Mouse (Mus musculus): ENCODE results near the gene Zdhhc18. TPM values are rescaled to one million over a fixed set of nuclear protein-coding genes. Genes with fewer than 3 reads are reported as not detected.

Gene Zdhhc18
- total and polyA plus RNA-seq, 3 experiments: 6.7 to 15.6 TPM; not detected in 1

DNA sequence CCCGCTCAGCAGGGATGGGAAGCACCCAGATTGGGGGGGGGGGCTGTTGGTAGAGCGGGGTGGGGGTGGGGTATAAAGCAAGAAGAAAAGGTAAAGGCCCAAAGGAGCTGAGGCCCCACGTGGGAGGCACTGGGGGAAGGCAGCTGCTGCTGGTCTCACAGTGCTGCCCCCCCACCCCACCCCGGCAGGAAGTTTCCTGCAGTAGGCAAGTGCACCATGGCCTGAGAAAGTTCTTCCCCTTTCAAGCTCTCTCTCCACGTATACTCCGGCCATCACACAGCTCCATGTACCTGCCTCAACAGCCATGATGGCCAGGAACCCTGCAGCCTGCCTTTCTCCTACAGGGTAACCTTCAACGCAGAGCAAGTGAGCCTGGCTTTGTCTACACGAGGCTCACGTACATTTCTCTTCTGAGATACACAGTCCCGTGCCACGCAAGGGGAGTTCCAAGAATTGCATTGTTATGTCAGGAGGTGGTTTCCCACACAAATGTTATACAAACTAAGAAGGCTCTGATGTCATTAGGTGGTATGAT lies 27.7 kb downstream of the Zdhhc18 start:
- Histone ChIP-seq H3K27ac (ENCODE audit: control insufficient read depth, low read depth, low read length) (no peak overlapping the region), H3K9ac (ENCODE audit: control insufficient read depth, low read depth, low read length, poor library complexity, severe bottlenecking) (no peak overlapping the region), H3K4me1 (ENCODE audit: control insufficient read depth in 1 of 2, insufficient read depth in 2 of 2, low read length in 2 of 2) (no peaks in the 10 kb centered on the region), H3K36me3 (ENCODE audit: control insufficient read depth in 1 of 2, insufficient read depth in 2 of 2, low read length in 2 of 2) (no peaks in the 10 kb centered on the region; a peak in 1 of 4 replicates), H3K79me2 (ENCODE audit: control insufficient read depth, insufficient read depth, low read length, poor library complexity) (no peaks in the 10 kb centered on the region), H3K9me3 (replicated peaks; ENCODE audit: insufficient read depth, low read length) (no peaks in the 10 kb centered on the region), H3K27me3 (ENCODE audit: control insufficient read depth in 1 of 2, insufficient read depth in 2 of 2, low read length in 2 of 2) (no peaks in the 10 kb centered on the region), H3K4me3 (ENCODE audit: control insufficient read depth in 1 of 2, insufficient read depth in 1 of 2, low read depth in 2 of 2, low read length in 2 of 2) (no peak overlapping the region)
- no peak for DNase-seq (ENCODE audit: low read depth, low spot score)
- TF ChIP-seq USF2 (IDR thresholded peaks at IDR 0.05; ENCODE audit: borderline replicate concordance in 1 of 2, insufficient read depth in 1 of 2, low read depth in 1 of 2, low read length in 2 of 2): no peak
- no peak for TF ChIP-seq E2F4 (IDR thresholded peaks at IDR 0.05; ENCODE audit: borderline replicate concordance, low read depth, low read length)
- TF ChIP-seq MAZ (IDR thresholded peaks at IDR 0.05; ENCODE audit: low read depth, low read length): no peak
- TF ChIP-seq USF1 (IDR thresholded peaks at IDR 0.05; ENCODE audit: low read depth, low read length): no peak
- TF ChIP-seq JUND (IDR thresholded peaks at IDR 0.05; ENCODE audit: low read depth, low read length): no peak
- TF ChIP-seq MXI1 (IDR thresholded peaks at IDR 0.05; ENCODE audit: low read depth, low read length): no peak
- no peak for TF ChIP-seq MAFK (IDR thresholded peaks at IDR 0.05; ENCODE audit: borderline replicate concordance, low read depth, low read length)
- TF ChIP-seq NELFE (IDR thresholded peaks at IDR 0.05; ENCODE audit: low read depth, low read length): no peak

DNA sequence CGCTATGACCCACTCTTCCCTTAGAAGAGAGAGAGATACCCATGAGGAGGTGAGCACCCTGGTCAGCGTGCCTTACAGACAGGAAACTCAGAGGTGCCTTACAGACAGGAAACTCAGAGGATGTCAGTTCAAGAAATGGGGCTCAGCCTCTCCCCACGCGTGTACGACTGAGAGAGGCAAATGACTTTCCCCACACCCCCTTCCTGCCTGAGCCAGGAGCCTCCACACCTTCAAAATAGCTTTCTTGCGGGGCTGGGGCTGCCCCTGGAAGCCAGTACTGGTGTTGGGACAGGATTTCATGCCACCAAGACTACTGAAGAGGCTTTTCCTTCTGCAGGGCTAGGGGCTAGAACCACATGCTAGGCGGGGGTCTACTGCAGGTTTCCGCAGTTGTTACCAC lies 29.3 kb downstream of the Zdhhc18 start:
- Histone ChIP-seq H3K9me3 (replicated peaks; ENCODE audit: insufficient read depth, low read length) (no peaks in the 10 kb centered on the region), H3K4me3 (ENCODE audit: control insufficient read depth in 1 of 2, insufficient read depth in 1 of 2, low read depth in 2 of 2, low read length in 2 of 2) (no peak overlapping the region), H3K27me3 (ENCODE audit: control insufficient read depth in 1 of 2, insufficient read depth in 2 of 2, low read length in 2 of 2) (no peaks in the 10 kb centered on the region), H3K79me2 (ENCODE audit: control insufficient read depth, insufficient read depth, low read length, poor library complexity) (no peaks in the 10 kb centered on the region), H3K36me3 (ENCODE audit: control insufficient read depth in 1 of 2, insufficient read depth in 2 of 2, low read length in 2 of 2) (no peaks in the 10 kb centered on the region; a peak in 1 of 4 replicates), H3K27ac (ENCODE audit: control insufficient read depth, low read depth, low read length) (no peak overlapping the region), H3K9ac (ENCODE audit: control insufficient read depth, low read depth, low read length, poor library complexity, severe bottlenecking) (no peak overlapping the region), H3K4me1 (ENCODE audit: control insufficient read depth in 1 of 2, insufficient read depth in 2 of 2, low read length in 2 of 2) (no peaks in the 10 kb centered on the region)
- no peak for TF ChIP-seq ELF1 (IDR thresholded peaks at IDR 0.05; ENCODE audit: low read depth, low read length)
- TF ChIP-seq CHD1 (IDR thresholded peaks at IDR 0.05; ENCODE audit: low read depth, low read length): no peak
- TF ChIP-seq NELFE (IDR thresholded peaks at IDR 0.05; ENCODE audit: low read depth, low read length): no peak
- TF ChIP-seq USF2 (IDR thresholded peaks at IDR 0.05; ENCODE audit: borderline replicate concordance in 1 of 2, insufficient read depth in 1 of 2, low read depth in 1 of 2, low read length in 2 of 2): no peak
- no peak for TF ChIP-seq POLR2AphosphoS5 (IDR thresholded peaks at IDR 0.05; ENCODE audit: borderline replicate concordance, low read depth, low read length)
- TF ChIP-seq MYC (IDR thresholded peaks at IDR 0.05; ENCODE audit: low read depth, low read length): no peak
- no peak for TF ChIP-seq EP300 (IDR thresholded peaks at IDR 0.05; ENCODE audit: low read depth in 1 of 2, low read length in 2 of 2)
- no peak for TF ChIP-seq KAT2A (conservative IDR thresholded peaks at IDR 0.05; ENCODE audit: low read depth, low read length)
- no peak for TF ChIP-seq MEF2A (IDR thresholded peaks at IDR 0.05; ENCODE audit: extremely low read depth, insufficient replicate concordance, low read depth, low read length, poor library complexity, severe bottlenecking)
- TF ChIP-seq TBP (IDR thresholded peaks at IDR 0.05; ENCODE audit: low read depth, low read length): no peak
- TF ChIP-seq RAD21 (IDR thresholded peaks at IDR 0.05; ENCODE audit: low read depth, low read length): no peak
- TF ChIP-seq ZMIZ1 (IDR thresholded peaks at IDR 0.05; ENCODE audit: low read depth, low read length): no peak
- TF ChIP-seq CTCF (IDR thresholded peaks at IDR 0.05 in 2 of 3, conservative IDR thresholded peaks at IDR 0.05 in 1 of 3; ENCODE audit: control insufficient read depth in 1 of 3, insufficient read depth in 1 of 3, low read depth in 2 of 3, low read length in 3 of 3, poor library complexity in 1 of 3, severe bottlenecking in 1 of 3): no peak
- TF ChIP-seq MAX (IDR thresholded peaks at IDR 0.05; ENCODE audit: low read length): no peak
- TF ChIP-seq UBTF (IDR thresholded peaks at IDR 0.05; ENCODE audit: borderline replicate concordance, insufficient read depth, low read depth, low read length): no peak
- TF ChIP-seq CHD2 (IDR thresholded peaks at IDR 0.05; ENCODE audit: low read length): no peak
- no peak for TF ChIP-seq ZKSCAN1 (IDR thresholded peaks at IDR 0.05; ENCODE audit: low read depth, low read length)
- no peak for TF ChIP-seq NRF1 (IDR thresholded peaks at IDR 0.05; ENCODE audit: insufficient read depth, low read depth, low read length, poor library complexity, severe bottlenecking)
- TF ChIP-seq MXI1 (IDR thresholded peaks at IDR 0.05; ENCODE audit: low read depth, low read length): no peak
- no peak for DNase-seq (ENCODE audit: low read depth, low spot score)
